Mouse (Mus musculus): Measurements from ENCODE around the gene Neu1.
A peak's percentile ranks its signal among the peaks of the same experiment; 100 is the strongest.
"Not testable (repeated sequence)": the region's sequence is repeated elsewhere in the genome, so short reads cannot be mapped to it uniquely, and the experiment has no call there.

Gene Neu1

GRCm38 (mm10) chr17:34965627-34966026 lies 34.6 kb downstream of the Neu1 start:
- DNase-seq (ENCODE audit: low read depth), result no peak

GRCm38 (mm10) chr17:34969822-34970221 lies 38.8 kb downstream of the Neu1 start, which contains the start of gene Gm20481:
Gene Gm20481, plus strand, starts transcription at chr17:34969912.
- not testable (repeated sequence) for DNase-seq (ENCODE audit: low read depth)

GRCm38 (mm10) chr17:34970850-34971249 lies 39.8 kb downstream of the Neu1 start:
- DNase-seq (ENCODE audit: low read depth), result not testable (repeated sequence)

- DNase-seq (ENCODE audit: low read depth), result not testable (repeated sequence)
Observed at GRCm38 (mm10) chr17:34971694-34972068, 40.6 kb downstream of the Neu1 start.

- peak; percentile 85 for DNase-seq (ENCODE audit: low read depth)
Observed at GRCm38 (mm10) chr17:34972069-34972749, 41.2 kb downstream of the Neu1 start, which contains the start of the genes Hspa1a and Hspa1l. Gene Hspa1a, minus strand, starts transcription at chr17:34972156. Gene Hspa1l, plus strand, starts transcription at chr17:34972703.

GRCm38 (mm10) chr17:34975581-34976492 lies 44.8 kb downstream of the Neu1 start:
- DNase-seq (ENCODE audit: low read depth), result no peak

GRCm38 (mm10) chr17:34977000-34977399 lies 45.9 kb downstream of the Neu1 start:
- DNase-seq (ENCODE audit: low read depth), result no peak

GRCm38 (mm10) chr17:34978239-34978638 lies 47.2 kb downstream of the Neu1 start:
- no peak for DNase-seq (ENCODE audit: low read depth)

- no peak for DNase-seq (ENCODE audit: low read depth)
Observed at GRCm38 (mm10) chr17:34979631-34980030, 48.6 kb downstream of the Neu1 start.

- peak; percentile 76 for DNase-seq (ENCODE audit: low read depth)
Observed at GRCm38 (mm10) chr17:34980655-34981054, 49.6 kb downstream of the Neu1 start.

- DNase-seq (ENCODE audit: low read depth), result peak; percentile 97
Observed at GRCm38 (mm10) chr17:34981690-34982180, 50.7 kb downstream of the Neu1 start, which contains the start of gene Lsm2. Gene Lsm2, plus strand, starts transcription at chr17:34981862.

- no peak for DNase-seq (ENCODE audit: low read depth)
Observed at GRCm38 (mm10) chr17:34982328-34982727, 51.3 kb downstream of the Neu1 start.

- peak; percentile 76 for DNase-seq (ENCODE audit: low read depth)
Observed at GRCm38 (mm10) chr17:34984218-34984617, 53.2 kb downstream of the Neu1 start.
